Comparison of ENCODE assay signal across 15 mouse cellular contexts in genomic region chr2:131326044-131326443, GRCm38 (mm10).
"Had no signal": no experiment of that assay in that cellular context is flagged by ENCODE, and none has a peak within 500 bp of the region (broad histone marks: within the 10 kb centered on the region; RNA-seq: fewer than 3 reads in every experiment).

No protein-coding gene starts in this region.

- H3K4me3 ChIP-seq: limb, embryonic 13.5 days; midbrain, embryonic 12.5 days; neural tube, embryonic 13.5 days had no signal

- H3K4me2 ChIP-seq: limb, embryonic 13.5 days; midbrain, embryonic 12.5 days; neural tube, embryonic 13.5 days had no signal

- DNase-seq: kidney, adult 11 months; kidney, adult 9 months; kidney, postnatal 36 days; left cerebral cortex, postnatal 4 days; lung, adult 18-20 months; lung, postnatal 4 days; right cerebral cortex, adult 18-20 months; right cerebral cortex, postnatal 25 days; thymus, adult 18-20 months; thymus, postnatal 14 days had no signal

- H3K27me3 ChIP-seq: limb, embryonic 13.5 days; midbrain, embryonic 12.5 days; neural tube, embryonic 13.5 days had no signal

- ATAC-seq: midbrain, embryonic 16.5 days had no signal

- H3K9ac ChIP-seq: limb, embryonic 13.5 days; midbrain, embryonic 12.5 days; neural tube, embryonic 13.5 days had no signal

- H3K9me3 ChIP-seq: limb, embryonic 13.5 days; midbrain, embryonic 12.5 days; neural tube, embryonic 13.5 days had no signal

- H3K27ac ChIP-seq: kidney, postnatal 0 days; limb, embryonic 13.5 days; midbrain, embryonic 12.5 days; neural tube, embryonic 13.5 days had no signal

- H3K36me3 ChIP-seq: limb, embryonic 13.5 days; midbrain, embryonic 12.5 days; neural tube, embryonic 13.5 days had no signal

- H3K4me1 ChIP-seq: midbrain, embryonic 12.5 days; neural tube, embryonic 13.5 days had no signal
